Mouse (Mus musculus) liver, embryonic 16.5 days (tissue): ENCODE results near the gene Nr6a1. TPM values are rescaled to one million over a fixed set of nuclear protein-coding genes. Genes with fewer than 3 reads are reported as not detected.

Source experiments
- ATAC-seq: fragments of 200-750 bp; cut with Nextera tagmentation; 2 replicates; pipeline ENCODE4 v1.8.0; 2017; ENCODE audit warnings: low read depth, mild to moderate bottlenecking, moderate number of reproducible peaks, moderate library complexity
- H3K27ac ChIP-seq: fragments of 300-500 bp; sonication (generic); 2 replicates; pipeline ENCODE4 v1.5.1; 2014; ENCODE audit warnings: mild to moderate bottlenecking, low read length
- H3K27me3 ChIP-seq: fragments of 300-500 bp; sonication (generic); 2 replicates; pipeline ENCODE4 v1.6.1; 2014; ENCODE audit warnings: low read depth, low read length, mixed read lengths; ENCODE audit not compliant: control insufficient read depth, insufficient read depth
- H3K36me3 ChIP-seq: fragments of 300-500 bp; sonication (generic); 2 replicates; pipeline ENCODE4 v1.6.1; 2014; ENCODE audit warnings: mild to moderate bottlenecking; ENCODE audit not compliant: control insufficient read depth, insufficient read depth
- H3K4me1 ChIP-seq: fragments of 300-500 bp; sonication (generic); 2 replicates; pipeline ENCODE4 v1.6.1; 2014; ENCODE audit warnings: low read depth, low read length, mixed read lengths; ENCODE audit not compliant: control insufficient read depth
- H3K4me2 ChIP-seq: fragments of 300-500 bp; sonication (generic); 2 replicates; pipeline ENCODE4 v1.6.1; 2014; ENCODE audit warnings: low read depth, low read length, mixed read lengths
- H3K4me3 ChIP-seq: fragments of 300-500 bp; sonication (generic); 2 replicates; pipeline ENCODE4 v1.5.1; 2014; ENCODE audit warnings: low read depth, mild to moderate bottlenecking, low read length
- H3K9ac ChIP-seq: fragments of 300-500 bp; sonication (generic); 2 replicates; pipeline ENCODE4 v1.6.1; 2014; ENCODE audit warnings: low read depth, low read length
- H3K9me3 ChIP-seq: fragments of 300-500 bp; sonication (generic); replicated peaks from 2 replicates; pipeline ENCODE4 v1.6.1; 2016; ENCODE audit warnings: low read length; ENCODE audit not compliant: control insufficient read depth
- WGBS: fragments of 180-500 bp; shearing (Covaris S2); extraction: QIAGEN DNeasy Blood & Tissue Kit; methylation state at CpG from one replicate; pipeline ENCODE4 v1.1.7; 2014; ENCODE audit not compliant: insufficient replicate concordance; 5-methylcytosine and 5-hydroxymethylcytosine counted together
- polyA plus RNA-seq: library from polyadenylated mRNA; unstranded; fragments of >200 nt; fragmentation: Nextera tagmentation; extraction: Ambion mirVana; gene quantifications from 2 replicates; pipeline ENCODE4 v1.2.1, GENCODE M21; 2015

The Nr6a1 gene
- polyA plus RNA-seq, 1 experiment from 2014 or later, result 0.94 TPM

DNA sequence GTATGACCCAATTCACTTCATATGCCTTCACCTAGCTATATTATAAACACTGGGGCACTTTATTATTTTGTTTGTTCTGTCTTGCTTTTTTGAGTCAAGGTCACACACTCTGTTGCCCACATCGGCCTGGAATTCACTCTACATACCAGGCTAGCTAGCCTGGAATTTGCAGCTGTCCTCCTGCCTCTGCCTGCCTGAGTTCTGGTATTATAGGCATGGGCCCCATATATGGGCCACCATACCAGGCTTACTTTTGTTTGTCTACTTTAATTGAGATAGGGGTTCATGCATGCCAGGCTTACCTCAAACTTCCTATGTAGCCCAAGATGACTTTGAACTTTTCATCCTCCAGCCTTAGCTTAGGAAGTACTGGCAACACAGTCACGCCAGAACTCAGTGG lies 14.4 kb upstream of the Nr6a1 start:
- H3K27me3 ChIP-seq, result no peaks in the 10 kb centered on the region
- peaks cover 6% of the 10 kb centered on the region; the same call in 1 of the 2 replicates for H3K4me1 ChIP-seq
- H3K9me3 ChIP-seq, result no peaks in the 10 kb centered on the region
- no peak for ATAC-seq
- H3K27ac ChIP-seq, result no peak overlapping the region
- H3K9ac ChIP-seq, result no peak overlapping the region
- no peaks in the 10 kb centered on the region for H3K36me3 ChIP-seq
- H3K4me2 ChIP-seq, result no peak overlapping the region
- 52% methylated on average over 2 of the region's 2 CpGs for WGBS
- H3K4me3 ChIP-seq, result no peak overlapping the region

- Histone ChIP-seq H3K4me1 (peaks cover 6% of the 10 kb centered on the region; the same call in 1 of the 2 replicates), H3K9me3 (no peaks in the 10 kb centered on the region), H3K27me3 (no peaks in the 10 kb centered on the region), H3K9ac (no peak overlapping the region), H3K36me3 (no peaks in the 10 kb centered on the region), H3K4me3 (no peak overlapping the region), H3K27ac (no peak overlapping the region), H3K4me2 (no peak overlapping the region)
- no peak for ATAC-seq
- WGBS, result 69% methylated on average over 14 of the region's 14 CpGs
These were observed 13.9 kb upstream of the Nr6a1 start for GRCm38 (mm10) chr2:38941426-38941825.

DNA sequence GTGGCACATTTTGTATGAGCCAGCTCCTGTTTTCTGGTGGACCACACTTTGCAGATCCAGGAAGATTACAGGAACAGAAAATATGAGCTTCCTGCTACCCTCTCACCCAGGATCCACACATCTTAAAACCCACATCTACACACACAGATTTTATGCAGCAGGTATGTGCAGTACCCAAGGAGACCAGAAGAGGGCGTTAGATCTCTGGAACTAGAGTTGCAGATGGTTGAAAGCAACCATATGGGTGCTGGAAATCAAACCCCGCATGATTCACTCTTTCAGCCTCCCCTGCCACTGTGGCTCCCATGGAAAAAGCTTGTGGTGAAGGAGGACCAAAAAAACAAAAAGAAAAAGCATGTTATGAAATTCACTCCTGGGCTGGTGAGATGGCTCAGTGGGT lies 11.6 kb upstream of the Nr6a1 start:
- no peak for ATAC-seq
- Histone ChIP-seq H3K36me3 (no peaks in the 10 kb centered on the region), H3K9me3 (no peaks in the 10 kb centered on the region), H3K4me1 (peaks cover 6% of the 10 kb centered on the region; the same call in 1 of the 2 replicates), H3K9ac (no peak overlapping the region), H3K4me2 (no peak overlapping the region), H3K27ac (no peak overlapping the region), H3K4me3 (no peak overlapping the region), H3K27me3 (no peaks in the 10 kb centered on the region)
- WGBS, result 49% methylated on average over 2 of the region's 2 CpGs

DNA sequence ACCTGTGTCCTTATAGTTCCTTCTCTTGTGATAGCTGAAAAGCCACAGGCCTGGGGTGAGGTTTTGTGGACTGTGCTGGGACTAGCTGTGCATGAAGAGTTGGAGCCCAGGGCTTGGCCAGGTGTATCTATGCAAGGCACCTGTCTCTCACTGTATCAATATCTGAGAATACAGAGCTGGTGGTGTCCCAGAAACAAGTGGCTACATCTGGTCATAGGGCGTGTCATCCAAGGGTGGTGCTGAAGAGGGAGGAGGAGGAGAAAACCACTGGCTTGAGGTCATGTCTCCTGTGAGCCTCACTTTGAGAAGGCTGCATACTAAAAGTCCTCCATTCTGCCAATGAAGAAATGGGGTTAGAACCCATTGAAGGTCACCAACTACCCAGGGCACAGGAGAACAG lies 10.5 kb upstream of the Nr6a1 start:
- Histone ChIP-seq H3K4me1 (peaks cover 6% of the 10 kb centered on the region; the same call in 1 of the 2 replicates), H3K36me3 (no peaks in the 10 kb centered on the region), H3K27ac (no peak overlapping the region), H3K4me3 (no peak overlapping the region), H3K9me3 (no peaks in the 10 kb centered on the region), H3K9ac (no peak overlapping the region), H3K27me3 (no peaks in the 10 kb centered on the region), H3K4me2 (no peak overlapping the region)
- 24% methylated on average over 1 of the region's 1 CpGs for WGBS
- peak; percentile 32; the same call in 1 of the 2 replicates for ATAC-seq

DNA sequence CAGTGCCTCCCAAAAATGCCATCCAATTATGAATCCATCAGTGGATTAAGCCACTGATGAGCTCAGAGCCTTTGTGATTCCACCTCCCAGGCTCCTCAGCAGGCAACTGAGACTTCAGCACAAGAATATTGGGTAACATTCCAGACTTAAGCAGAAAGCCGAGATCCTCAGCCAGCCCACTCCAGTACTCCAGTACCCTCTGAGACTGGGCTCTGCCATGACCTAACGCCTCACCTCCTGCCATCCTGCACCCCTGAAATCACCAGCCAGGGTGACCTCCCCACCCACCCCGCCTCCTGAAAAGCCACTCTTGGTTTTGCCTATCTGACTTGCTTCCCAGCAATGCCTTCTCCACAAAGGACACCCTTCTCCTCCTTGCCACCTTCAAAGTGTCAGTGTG lies 9.9 kb upstream of the Nr6a1 start:
- Histone ChIP-seq H3K4me3 (no peak overlapping the region), H3K9me3 (no peaks in the 10 kb centered on the region), H3K9ac (no peak overlapping the region), H3K4me2 (no peak overlapping the region), H3K4me1 (peaks cover 6% of the 10 kb centered on the region; the same call in 1 of the 2 replicates), H3K36me3 (no peaks in the 10 kb centered on the region), H3K27me3 (no peaks in the 10 kb centered on the region), H3K27ac (no peak overlapping the region)
- whole genome bisulfite sequencing, result 67% methylated on average over 3 of the region's 3 CpGs
- ATAC-seq, result no peak

DNA sequence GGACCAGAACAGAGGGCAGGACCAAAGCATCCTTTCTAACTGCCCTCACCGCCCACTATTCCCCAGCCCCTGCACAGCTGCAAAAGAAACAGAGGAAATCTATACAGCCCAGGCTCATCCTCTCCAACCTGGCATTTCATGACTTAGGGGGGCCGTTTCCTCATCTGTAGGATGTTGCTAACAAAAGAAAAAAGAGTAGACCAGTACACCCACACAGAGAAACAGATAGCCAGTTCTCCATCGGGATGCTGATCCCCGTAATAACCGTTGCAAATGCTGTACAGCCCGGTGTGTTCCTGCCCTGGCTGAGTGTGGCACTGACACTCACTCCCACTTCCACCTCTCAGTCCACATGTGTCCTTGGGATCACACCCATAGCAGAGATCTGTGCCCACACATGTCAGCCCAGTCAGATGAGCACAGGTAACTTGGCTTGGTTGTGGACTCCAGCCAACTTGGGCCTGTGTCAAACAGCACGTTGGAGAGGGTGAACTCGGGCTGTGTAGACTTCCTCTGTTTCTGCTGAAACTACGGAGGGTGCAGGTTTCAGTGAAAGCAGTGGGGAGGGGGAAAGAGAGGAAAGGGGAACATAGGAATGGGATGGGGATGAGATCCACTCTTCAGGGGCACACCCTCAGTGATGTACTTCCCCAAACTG lies 9.4 kb upstream of the Nr6a1 start:
- Histone ChIP-seq H3K36me3 (no peaks in the 10 kb centered on the region), H3K9me3 (no peaks in the 10 kb centered on the region), H3K9ac (no peak overlapping the region), H3K4me2 (no peak overlapping the region), H3K27ac (no peak overlapping the region), H3K4me3 (no peak overlapping the region), H3K4me1 (peaks cover 11% of the 10 kb centered on the region), H3K27me3 (no peaks in the 10 kb centered on the region)
- no peak for ATAC-seq
- 59% methylated on average over 9 of the region's 9 CpGs for WGBS

DNA sequence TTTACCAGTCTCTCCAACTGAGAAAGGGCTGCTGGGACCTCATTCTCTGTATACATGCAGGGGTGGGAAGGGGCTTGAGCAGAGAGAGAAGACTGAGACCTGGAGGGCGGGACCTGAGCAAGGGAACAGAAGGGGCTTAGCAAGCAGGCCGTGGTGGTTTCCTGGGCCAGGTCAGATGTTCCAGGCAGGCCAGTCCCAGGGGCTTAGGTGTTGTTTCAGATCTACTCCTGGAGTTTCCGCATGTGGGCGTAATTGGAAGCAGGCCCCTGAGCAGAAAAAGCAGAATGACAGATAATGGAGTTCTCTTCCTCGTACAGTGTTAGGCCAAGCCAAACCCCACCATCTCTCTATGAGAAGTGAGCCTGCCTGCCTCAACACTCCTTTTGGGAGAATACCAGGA lies 7.4 kb upstream of the Nr6a1 start:
- Histone ChIP-seq H3K4me3 (no peak overlapping the region), H3K4me1 (peaks cover 17% of the 10 kb centered on the region), H3K36me3 (no peaks in the 10 kb centered on the region), H3K4me2 (no peak overlapping the region), H3K27me3 (no peaks in the 10 kb centered on the region), H3K27ac (no peak overlapping the region), H3K9me3 (no peaks in the 10 kb centered on the region), H3K9ac (no peak overlapping the region)
- 61% methylated on average over 5 of the region's 5 CpGs for WGBS
- no peak for ATAC-seq

- WGBS, result 33% methylated on average over 2 of the region's 2 CpGs
- Histone ChIP-seq H3K9ac (no peak overlapping the region), H3K27ac (no peak overlapping the region), H3K4me2 (no peak overlapping the region), H3K9me3 (no peaks in the 10 kb centered on the region), H3K4me3 (no peak overlapping the region), H3K27me3 (no peaks in the 10 kb centered on the region), H3K4me1 (peaks cover 17% of the 10 kb centered on the region), H3K36me3 (no peaks in the 10 kb centered on the region)
- ATAC-seq, result no peak
These were observed 6.4 kb upstream of the Nr6a1 start for GRCm38 (mm10) chr2:38933931-38934330.

DNA sequence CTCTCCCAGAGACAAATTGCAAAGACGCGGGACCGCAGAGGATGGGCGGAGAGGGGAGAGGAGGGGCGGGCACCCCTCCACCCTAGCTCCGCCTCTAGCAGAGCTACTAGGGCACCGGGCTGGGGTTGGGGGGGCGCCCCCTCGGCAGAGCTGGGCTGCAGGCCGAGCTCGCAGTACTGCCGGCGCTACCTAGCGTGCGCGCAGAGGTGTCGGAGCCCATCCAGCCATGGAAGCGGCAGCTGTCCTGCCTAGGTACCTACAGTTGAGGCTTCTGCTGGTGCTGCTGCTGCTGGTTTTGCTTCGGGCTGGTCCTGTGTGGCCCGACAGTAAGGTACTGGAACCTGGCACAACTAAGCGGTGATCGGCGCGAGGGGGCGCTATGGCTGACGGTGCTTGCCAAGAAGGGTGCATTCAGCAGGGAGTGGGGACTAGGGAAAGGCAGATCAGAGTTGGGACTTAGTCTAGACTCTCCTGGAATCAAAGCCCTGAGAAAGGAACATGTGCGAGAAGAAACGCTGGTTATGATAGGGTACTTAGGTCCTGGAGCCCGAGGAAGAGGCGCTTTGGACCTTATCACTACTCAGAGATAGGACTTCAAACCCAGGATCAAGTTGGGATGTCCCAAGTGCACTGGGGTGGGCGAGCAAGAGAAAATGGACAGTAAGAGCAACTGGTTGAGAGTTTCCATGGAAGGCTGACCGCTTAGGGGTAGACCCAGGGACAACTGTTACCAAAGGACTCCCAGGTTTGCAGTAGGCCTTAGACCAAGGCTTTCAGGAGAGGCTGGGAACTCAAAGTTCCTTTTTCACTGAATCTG lies 4.6 kb upstream of the Nr6a1 start, which contains the start of gene Olfml2a:
TSS of gene Olfml2a (plus strand) at position 128 of the 817 bp plus-strand sequence.
- Histone ChIP-seq H3K4me2 (peak within 1 kb of the TSS; percentile 80), H3K27me3 (no peaks in the 10 kb centered on the region; the same call in 1 of the 2 replicates), H3K9ac (peak within 1 kb of the TSS; percentile 44; the same call in 1 of the 2 replicates), H3K9me3 (no peaks in the 10 kb centered on the region), H3K4me3 (peak within 1 kb of the TSS; percentile 54), H3K36me3 (no peaks in the 10 kb centered on the region), H3K27ac (no peak within 1 kb of the TSS), H3K4me1 (peaks cover 11% of the 10 kb centered on the region)
- WGBS, result 7% methylated on average over 32 of the region's 32 CpGs
- ATAC-seq, result peak; percentile 68
